Mouse (Mus musculus): ENCODE measurements around the gene Spen. TPM values are rescaled to one million over a fixed set of nuclear protein-coding genes. Genes with fewer than 3 reads are reported as not detected.
A peak's percentile ranks its signal among the peaks of the same experiment; 100 is the strongest.

Spen gene
- polyA plus RNA-seq, 1 experiment from 2014 or later = 6.2 TPM

DNA sequence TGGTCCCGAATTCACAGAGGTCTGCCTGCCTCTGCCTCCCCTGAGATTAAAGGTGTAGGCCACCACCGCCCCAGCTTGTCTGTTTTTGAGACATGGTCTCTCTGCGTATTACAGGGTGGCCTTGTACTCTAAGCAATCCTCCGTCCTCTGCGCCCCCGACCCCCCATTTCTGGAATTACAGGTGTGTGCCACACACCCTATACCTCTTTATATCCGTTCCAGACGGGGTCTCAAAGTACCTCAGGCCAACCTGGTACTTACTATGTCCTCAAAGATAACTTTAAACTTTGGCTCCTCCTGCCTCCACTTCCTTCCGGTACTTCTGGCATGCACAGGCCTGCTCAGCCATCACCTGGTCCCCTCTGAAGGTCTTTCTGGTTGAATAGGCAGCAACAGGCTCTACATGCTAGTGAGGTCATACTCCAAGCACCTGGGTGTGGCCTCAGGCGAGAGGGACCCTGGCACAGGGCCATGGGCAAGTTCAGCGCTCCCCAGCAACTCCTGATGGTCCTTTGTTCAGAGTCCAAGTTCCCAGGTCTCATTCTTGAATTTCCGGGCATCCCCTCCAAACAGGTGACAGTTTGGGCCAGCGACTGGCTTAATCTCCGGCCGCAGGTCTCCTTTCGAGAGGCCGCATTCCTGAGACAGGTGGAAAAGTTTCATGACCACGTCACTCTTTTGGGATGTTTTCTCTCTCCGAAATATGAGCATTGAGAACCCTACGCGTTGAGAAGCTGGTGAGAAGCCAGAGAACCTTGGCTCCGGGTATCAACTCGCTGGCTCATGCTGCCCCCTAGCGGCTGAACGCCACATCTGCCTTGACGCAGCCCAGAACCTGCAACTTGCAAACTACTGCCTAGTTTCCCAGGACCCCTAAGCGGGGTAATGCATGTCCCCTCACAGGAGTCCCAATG lies 36.6 kb upstream of the Spen start:
- WGBS = 38% methylated on average over 27 of the region's 27 CpGs
- H3K4me3 ChIP-seq (replicated peaks; ENCODE audit: low read depth, low read length) = no peak overlapping the region

DNA sequence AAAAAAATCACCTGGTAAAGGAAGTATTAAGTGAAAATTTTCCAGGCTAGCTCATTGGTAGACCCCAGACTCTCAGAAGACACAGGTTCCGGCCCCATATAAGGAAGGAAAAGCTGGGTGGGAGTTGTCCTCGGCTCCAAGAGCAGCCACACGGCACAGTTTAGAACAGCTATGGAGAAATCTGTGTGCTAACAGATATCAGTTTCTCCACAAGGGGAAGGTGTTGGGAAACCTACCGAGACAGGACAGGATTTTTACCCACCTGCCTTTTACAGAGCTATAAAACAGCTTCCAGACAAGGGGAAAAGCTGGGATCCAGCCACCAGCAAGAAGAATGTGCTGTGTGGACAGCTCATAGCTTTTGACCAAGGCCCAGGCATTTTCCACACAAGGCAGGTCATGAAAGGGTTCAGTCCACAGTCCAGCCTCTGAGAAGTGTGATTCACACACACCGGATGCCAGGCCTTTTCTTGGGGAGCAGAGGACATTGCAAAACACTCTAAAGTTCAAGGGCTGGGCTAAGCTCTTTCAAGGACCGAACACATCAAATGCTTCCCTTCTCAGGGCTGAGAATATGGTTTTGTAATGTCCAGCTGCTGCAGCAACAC lies 35.1 kb upstream of the Spen start:
- Histone ChIP-seq H3K9me3 (replicated peaks; ENCODE audit: low read length) (no peaks in the 10 kb centered on the region), H3K4me3 (replicated peaks; ENCODE audit: low read depth, low read length) (no peak overlapping the region), H3K27ac (peak overlapping the region; percentile 63), H3K4me1 (replicated peaks; ENCODE audit: insufficient read depth, low read length) (peaks cover 15% of the 10 kb centered on the region), H3K4me2 (ENCODE audit: low read length) (no peak overlapping the region), H3K27me3 (ENCODE audit: insufficient read depth, low read length) (no peaks in the 10 kb centered on the region), H3K9ac (ENCODE audit: low read depth, low read length) (no peak overlapping the region), H3K36me3 (ENCODE audit: insufficient read depth, low read length) (no peaks in the 10 kb centered on the region)
- peak; percentile 32 for TF ChIP-seq CTCF (IDR thresholded peaks at IDR 0.05; ENCODE audit: low read depth)
- WGBS = 28% methylated on average over 6 of the region's 6 CpGs
- peak; percentile 50; the same call in 1 of the 2 replicates for ATAC-seq (replicated peaks; ENCODE audit: low FRiP score, low read depth)
- DNase-seq (ENCODE audit: low spot score) = peak; percentile 83

More for the DNA sequence above, 36.6 kb upstream of the Spen start:
- DNase-seq (ENCODE audit: low spot score) = peak; percentile 92
- Histone ChIP-seq H3K27me3 (ENCODE audit: insufficient read depth, low read length) (no peaks in the 10 kb centered on the region), H3K4me1 (replicated peaks; ENCODE audit: insufficient read depth, low read length) (peaks cover 10% of the 10 kb centered on the region), H3K4me2 (ENCODE audit: low read length) (peak overlapping the region; percentile 34), H3K9ac (ENCODE audit: low read depth, low read length) (no peak overlapping the region), H3K27ac (0 out of 2 replicates have a peak overlapping the region, but pooled peaks have one; percentile 3), H3K9me3 (replicated peaks; ENCODE audit: low read length) (no peaks in the 10 kb centered on the region), H3K36me3 (ENCODE audit: insufficient read depth, low read length) (0 out of 2 replicates have a peak, but pooled peaks cover 4% of the 10 kb centered on the region)
- ATAC-seq (replicated peaks; ENCODE audit: low FRiP score, low read depth) = peak; percentile 62
- TF ChIP-seq CTCF (IDR thresholded peaks at IDR 0.05; ENCODE audit: low read depth) = peak; percentile 96

GRCm38 (mm10) chr4:141572668-141573358 lies 34.4 kb upstream of the Spen start:
- peaks cover 15% of the 10 kb centered on the region for H3K4me1 ChIP-seq (replicated peaks; ENCODE audit: insufficient read depth, low read length)
- no peak for ATAC-seq (replicated peaks; ENCODE audit: low FRiP score, low read depth)

DNA sequence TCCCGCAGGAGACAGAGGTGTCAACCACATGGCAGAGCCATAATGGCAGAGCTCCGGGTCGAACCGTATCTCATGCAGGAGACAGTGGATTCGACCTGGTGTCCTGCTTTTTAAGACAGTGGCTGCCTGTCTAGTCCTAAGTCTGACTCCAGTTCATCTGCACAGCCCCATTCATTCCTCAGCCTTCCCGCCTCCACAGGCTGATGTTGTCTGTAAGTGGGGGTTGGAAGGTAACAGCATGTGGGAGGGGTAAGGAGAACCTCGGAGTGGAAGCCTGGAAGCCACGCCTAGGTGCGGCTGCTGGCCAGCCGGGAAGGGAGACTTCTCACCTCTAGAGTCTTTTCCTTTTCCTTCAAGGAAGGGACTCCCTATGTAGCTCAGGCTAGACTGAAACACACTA lies 33.5 kb upstream of the Spen start:
- peaks cover 15% of the 10 kb centered on the region for H3K4me1 ChIP-seq (replicated peaks; ENCODE audit: insufficient read depth, low read length)
- 0 out of 2 replicates have a peak overlapping the region, but pooled peaks have one; percentile 21 for H3K27ac ChIP-seq
- DNase-seq (ENCODE audit: low spot score) (no peak), ATAC-seq (replicated peaks; ENCODE audit: low FRiP score, low read depth) (no peak)
- no peak for TF ChIP-seq CTCF (IDR thresholded peaks at IDR 0.05; ENCODE audit: low read depth)
- no peak overlapping the region for H3K4me3 ChIP-seq (replicated peaks; ENCODE audit: low read depth, low read length)
- WGBS = 51% methylated on average over 10 of the region's 10 CpGs
- no peak overlapping the region for H3K4me2 ChIP-seq (ENCODE audit: low read length)
- H3K27me3 ChIP-seq (ENCODE audit: insufficient read depth, low read length) = no peaks in the 10 kb centered on the region
- no peaks in the 10 kb centered on the region for H3K9me3 ChIP-seq (replicated peaks; ENCODE audit: low read length)
- no peaks in the 10 kb centered on the region for H3K36me3 ChIP-seq (ENCODE audit: insufficient read depth, low read length)
- H3K9ac ChIP-seq (ENCODE audit: low read depth, low read length) = no peak overlapping the region

More at GRCm38 (mm10) chr4:141572668-141573358, 34.4 kb upstream of the Spen start:
- Histone ChIP-seq H3K9me3 (replicated peaks; ENCODE audit: low read length) (no peaks in the 10 kb centered on the region), H3K4me3 (replicated peaks; ENCODE audit: low read depth, low read length) (no peak overlapping the region), H3K27ac (peak overlapping the region; percentile 63), H3K9ac (ENCODE audit: low read depth, low read length) (no peak overlapping the region), H3K27me3 (ENCODE audit: insufficient read depth, low read length) (no peaks in the 10 kb centered on the region), H3K4me2 (ENCODE audit: low read length) (no peak overlapping the region), H3K36me3 (ENCODE audit: insufficient read depth, low read length) (no peaks in the 10 kb centered on the region)
- 67% methylated on average over 7 of the region's 7 CpGs for WGBS
- TF ChIP-seq CTCF (IDR thresholded peaks at IDR 0.05; ENCODE audit: low read depth) = no peak
- peak; percentile 65 for DNase-seq (ENCODE audit: low spot score)

- H3K4me2 ChIP-seq (ENCODE audit: low read length) = no peak overlapping the region
- DNase-seq (ENCODE audit: low spot score) (no peak), ATAC-seq (replicated peaks; ENCODE audit: low FRiP score, low read depth) (peak; percentile 53)
- H3K9ac ChIP-seq (ENCODE audit: low read depth, low read length) = no peak overlapping the region
- no peak overlapping the region for H3K4me3 ChIP-seq (replicated peaks; ENCODE audit: low read depth, low read length)
- H3K9me3 ChIP-seq (replicated peaks; ENCODE audit: low read length) = no peaks in the 10 kb centered on the region
- no peaks in the 10 kb centered on the region for H3K27me3 ChIP-seq (ENCODE audit: insufficient read depth, low read length)
- no peak for TF ChIP-seq CTCF (IDR thresholded peaks at IDR 0.05; ENCODE audit: low read depth)
- peaks cover 15% of the 10 kb centered on the region for H3K4me1 ChIP-seq (replicated peaks; ENCODE audit: insufficient read depth, low read length)
- peak overlapping the region; percentile 61 for H3K27ac ChIP-seq
- H3K36me3 ChIP-seq (ENCODE audit: insufficient read depth, low read length) = no peaks in the 10 kb centered on the region
- 27% methylated on average over 6 of the region's 6 CpGs for WGBS
Measured at GRCm38 (mm10) chr4:141571337-141571739, 32.9 kb upstream of the Spen start.

GRCm38 (mm10) chr4:141570821-141571220 lies 32.4 kb upstream of the Spen start:
- Histone ChIP-seq H3K9me3 (replicated peaks; ENCODE audit: low read length) (no peaks in the 10 kb centered on the region), H3K36me3 (ENCODE audit: insufficient read depth, low read length) (no peaks in the 10 kb centered on the region), H3K4me1 (replicated peaks; ENCODE audit: insufficient read depth, low read length) (peaks cover 15% of the 10 kb centered on the region), H3K4me2 (ENCODE audit: low read length) (no peak overlapping the region), H3K27ac (peak overlapping the region; percentile 61), H3K9ac (ENCODE audit: low read depth, low read length) (no peak overlapping the region), H3K27me3 (ENCODE audit: insufficient read depth, low read length) (no peaks in the 10 kb centered on the region), H3K4me3 (replicated peaks; ENCODE audit: low read depth, low read length) (no peak overlapping the region)
- TF ChIP-seq CTCF (IDR thresholded peaks at IDR 0.05; ENCODE audit: low read depth) = no peak
- ATAC-seq (replicated peaks; ENCODE audit: low FRiP score, low read depth) = no peak
- no peak for DNase-seq (ENCODE audit: low spot score)
- 95% methylated on average over 1 of the region's 1 CpGs for WGBS
